Mouse (Mus musculus) embryonic facial prominence, embryonic 13.5 days (tissue): ENCODE measurements around the gene Hfe. TPM values are rescaled to one million over a fixed set of nuclear protein-coding genes. Genes with fewer than 3 reads are reported as not detected.
"Not testable (repeated sequence)": the region's sequence is repeated elsewhere in the genome, so short reads cannot be mapped to it uniquely, and the experiment has no call there.

Experiments used
- ATAC-seq: fragments of 200-750 bp; cut with Nextera tagmentation; 2 replicates; pipeline ENCODE4 v1.8.0; 2017; ENCODE audit warnings: low read depth; ENCODE audit not compliant: insufficient number of reproducible peaks, insufficient read depth, low FRiP score, low TSS enrichment
- H3K27ac ChIP-seq: fragments of 300-500 bp; sonication (generic); 2 replicates; pipeline ENCODE4 v1.5.1; 2015; ENCODE audit warnings: moderate library complexity, mild to moderate bottlenecking, inconsistent platforms
- H3K27me3 ChIP-seq: fragments of 300-500 bp; sonication (generic); 2 replicates; pipeline ENCODE4 v1.6.1; 2015; ENCODE audit warnings: mild to moderate bottlenecking, inconsistent platforms
- H3K36me3 ChIP-seq: fragments of 300-500 bp; sonication (generic); 2 replicates; pipeline ENCODE4 v1.6.1; 2015; ENCODE audit warnings: mild to moderate bottlenecking, inconsistent platforms
- H3K4me1 ChIP-seq: fragments of 300-500 bp; sonication (generic); 2 replicates; pipeline ENCODE4 v1.6.1; 2015; ENCODE audit warnings: inconsistent platforms
- H3K4me2 ChIP-seq: fragments of 300-500 bp; sonication (generic); 2 replicates; pipeline ENCODE4 v1.6.1; 2015; ENCODE audit warnings: moderate library complexity, mild to moderate bottlenecking, inconsistent platforms
- H3K4me3 ChIP-seq: fragments of 300-500 bp; sonication (generic); 2 replicates; pipeline ENCODE4 v1.5.1; 2015; ENCODE audit warnings: mild to moderate bottlenecking, inconsistent platforms
- H3K9ac ChIP-seq: fragments of 300-500 bp; sonication (generic); 2 replicates; pipeline ENCODE4 v1.6.1; 2015; ENCODE audit warnings: mild to moderate bottlenecking, inconsistent platforms
- H3K9me3 ChIP-seq: fragments of 300-500 bp; sonication (generic); 2 replicates; pipeline ENCODE4 v1.6.1; 2016; ENCODE audit warnings: inconsistent platforms
- WGBS: fragments of 180-500 bp; shearing (Covaris S2); methylation state at CpG from one replicate; pipeline ENCODE4 v1.1.7; 2015; ENCODE audit warnings: mixed read lengths; 5-methylcytosine and 5-hydroxymethylcytosine counted together
- polyA plus RNA-seq: library from polyadenylated mRNA; unstranded; fragments of >200 nt; fragmentation: Nextera tagmentation; extraction: Ambion mirVana; gene quantifications from 2 replicates; pipeline ENCODE4 v1.2.1, GENCODE M21; 2015

The Hfe gene
- polyA plus RNA-seq, 1 experiment from 2014 or later = 6.5 TPM

DNA sequence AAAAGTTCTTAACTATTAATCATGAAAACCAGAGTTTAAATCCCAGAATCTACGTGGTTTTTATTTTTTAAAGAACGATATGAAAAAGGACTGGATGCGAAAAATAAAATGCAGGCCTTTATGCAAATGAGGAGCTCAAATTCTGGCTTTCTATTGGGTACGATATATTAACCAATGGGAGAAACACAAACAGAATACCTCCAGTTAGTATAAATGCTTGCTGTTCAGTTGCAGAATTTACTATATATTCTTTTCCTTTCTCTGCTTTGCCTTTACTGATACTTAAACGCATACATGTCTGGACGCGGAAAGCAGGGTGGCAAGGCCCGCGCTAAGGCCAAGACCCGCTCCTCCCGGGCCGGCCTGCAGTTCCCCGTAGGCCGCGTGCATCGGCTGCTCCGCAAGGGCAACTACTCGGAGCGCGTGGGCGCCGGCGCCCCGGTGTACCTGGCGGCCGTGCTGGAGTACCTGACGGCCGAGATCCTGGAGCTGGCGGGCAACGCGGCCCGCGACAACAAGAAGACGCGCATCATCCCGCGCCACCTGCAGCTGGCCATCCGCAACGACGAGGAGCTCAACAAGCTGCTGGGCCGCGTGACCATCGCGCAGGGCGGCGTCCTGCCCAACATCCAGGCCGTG, 40.3 kb upstream of the Hfe start, which contains the start of gene Hist1h2ab:
Gene Hist1h2ab, plus strand, starts transcription at position 288 of the 639 bp plus-strand sequence.
- 0 out of 2 replicates have a peak, but pooled peaks have one; percentile 54 for ATAC-seq
- Histone ChIP-seq H3K27ac (peak within 1 kb of the TSS; percentile 96), H3K4me1 (peaks cover 21% of the 10 kb centered on the region; the same call in 1 of the 2 replicates)

DNA sequence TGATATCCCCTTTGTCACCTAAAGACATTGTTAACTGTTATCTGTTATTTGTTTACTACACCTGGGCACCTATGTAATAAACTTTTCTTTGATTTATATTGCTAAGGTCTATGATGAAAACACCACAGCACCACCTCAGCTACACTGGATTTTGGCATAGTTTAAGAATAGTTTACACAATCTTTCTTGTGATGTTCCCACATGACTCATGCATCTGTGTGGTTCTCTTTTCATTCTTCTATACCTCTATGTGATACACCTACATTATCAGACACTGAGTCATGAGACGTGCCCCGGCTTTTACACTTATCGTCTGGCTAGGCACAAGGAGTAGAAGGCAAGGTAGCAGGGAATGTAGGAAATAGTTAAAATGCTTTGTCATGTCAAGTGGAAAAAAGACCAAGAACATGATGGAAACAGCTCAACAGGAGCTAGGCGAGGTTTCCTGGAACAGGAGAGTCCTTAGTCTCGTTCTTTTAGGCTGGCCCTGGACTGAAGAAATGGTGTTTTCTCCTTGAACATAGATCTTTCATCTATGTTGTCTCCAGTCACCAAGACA, 39.0 kb upstream of the Hfe start:
- H3K9me3 ChIP-seq = no peaks in the 10 kb centered on the region
- H3K4me2 ChIP-seq = no peak overlapping the region
- ATAC-seq = no peak
- H3K36me3 ChIP-seq = no peaks in the 10 kb centered on the region
- no peak overlapping the region for H3K9ac ChIP-seq
- H3K4me3 ChIP-seq = no peak overlapping the region
- H3K27ac ChIP-seq = peak overlapping the region; percentile 93
- 90% methylated on average over 5 of the region's 5 CpGs for WGBS
- H3K4me1 ChIP-seq = peaks cover 21% of the 10 kb centered on the region; the same call in 1 of the 2 replicates
- H3K27me3 ChIP-seq = no peaks in the 10 kb centered on the region

More for the DNA sequence above, 40.3 kb upstream of the Hfe start, which contains the start of gene Hist1h2ab:
- WGBS = under 1% methylated on average over 33 of the region's 47 CpGs
- H3K4me2 ChIP-seq = peak within 1 kb of the TSS; percentile 67
- H3K27me3 ChIP-seq, H3K9me3 ChIP-seq, H3K36me3 ChIP-seq: not testable (repeated sequence)
- peak within 1 kb of the TSS; percentile 48 for H3K4me3 ChIP-seq
- peak within 1 kb of the TSS; percentile 71 for H3K9ac ChIP-seq

DNA sequence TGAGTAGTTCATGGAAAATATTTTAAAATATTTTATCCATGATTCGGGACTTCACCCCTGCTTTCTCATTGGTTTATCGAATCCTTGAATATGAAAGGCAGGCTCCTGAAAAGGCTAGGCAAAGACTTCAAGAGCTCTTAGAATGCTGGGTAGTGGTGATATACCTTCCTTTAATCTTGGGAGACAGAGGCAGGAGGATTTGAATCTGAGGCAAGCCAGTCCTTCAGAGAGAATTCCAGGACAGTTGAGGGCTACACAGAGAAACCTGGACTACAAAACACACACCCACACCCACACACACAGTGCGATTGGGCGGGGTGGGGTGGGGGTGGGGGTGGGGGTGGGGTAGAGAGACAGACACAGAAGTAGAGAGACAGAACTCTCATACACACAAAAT, 37.2 kb upstream of the Hfe start:
- no peaks in the 10 kb centered on the region for H3K27me3 ChIP-seq
- H3K9ac ChIP-seq = peak overlapping the region; percentile 60; the same call in 1 of the 2 replicates
- no peak for ATAC-seq
- H3K4me1 ChIP-seq = peaks cover 31% of the 10 kb centered on the region
- H3K9me3 ChIP-seq = no peaks in the 10 kb centered on the region
- H3K4me2 ChIP-seq = peak overlapping the region; percentile 73
- peak overlapping the region; percentile 48 for H3K4me3 ChIP-seq
- H3K36me3 ChIP-seq = no peaks in the 10 kb centered on the region
- WGBS = 11% methylated on average over 2 of the region's 4 CpGs
- H3K27ac ChIP-seq = peak overlapping the region; percentile 99

DNA sequence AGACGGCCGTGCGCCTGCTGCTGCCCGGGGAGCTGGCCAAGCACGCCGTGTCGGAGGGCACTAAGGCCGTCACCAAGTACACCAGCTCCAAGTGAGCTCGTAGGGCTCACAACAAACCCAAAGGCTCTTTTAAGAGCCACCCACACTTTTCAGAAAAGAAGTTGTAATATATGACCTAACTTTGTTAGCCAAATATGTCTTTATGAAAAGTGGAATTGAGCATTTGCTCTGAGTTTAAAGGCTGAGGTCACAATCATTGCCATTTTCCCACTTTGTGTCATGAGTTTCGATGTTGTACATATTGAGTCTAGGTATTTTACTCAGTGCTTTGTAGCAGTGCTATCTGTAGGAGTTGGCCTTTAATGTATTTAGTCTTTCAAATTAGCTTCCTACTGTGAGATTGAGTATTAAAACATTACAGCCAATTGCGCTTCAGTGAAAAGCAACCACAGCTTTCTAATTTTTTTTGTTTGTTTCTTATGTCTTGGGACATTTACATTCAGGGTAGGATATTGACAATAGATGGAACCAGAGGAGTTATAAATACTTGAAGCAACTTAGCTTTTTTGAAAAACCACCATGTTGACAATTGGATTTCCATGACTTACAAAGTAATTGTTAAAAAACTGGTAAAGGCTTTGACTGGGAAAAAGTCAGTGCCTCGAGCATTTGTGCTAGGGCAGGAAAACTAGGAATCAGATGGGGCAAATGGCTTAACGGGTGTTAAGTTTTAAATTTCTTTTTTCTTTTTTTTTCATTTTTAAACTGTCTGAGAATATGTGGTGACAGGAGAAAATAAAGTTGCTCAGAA, 36.6 kb upstream of the Hfe start:
- H3K9ac ChIP-seq = peak overlapping the region; percentile 75
- no peaks in the 10 kb centered on the region for H3K9me3 ChIP-seq
- no peaks in the 10 kb centered on the region for H3K27me3 ChIP-seq
- peak overlapping the region; percentile 99 for H3K27ac ChIP-seq
- ATAC-seq = no peak
- H3K36me3 ChIP-seq = no peaks in the 10 kb centered on the region
- peak overlapping the region; percentile 73 for H3K4me2 ChIP-seq
- WGBS = 3% methylated on average over 13 of the region's 13 CpGs
- peak overlapping the region; percentile 48 for H3K4me3 ChIP-seq
- peaks cover 28% of the 10 kb centered on the region for H3K4me1 ChIP-seq

DNA sequence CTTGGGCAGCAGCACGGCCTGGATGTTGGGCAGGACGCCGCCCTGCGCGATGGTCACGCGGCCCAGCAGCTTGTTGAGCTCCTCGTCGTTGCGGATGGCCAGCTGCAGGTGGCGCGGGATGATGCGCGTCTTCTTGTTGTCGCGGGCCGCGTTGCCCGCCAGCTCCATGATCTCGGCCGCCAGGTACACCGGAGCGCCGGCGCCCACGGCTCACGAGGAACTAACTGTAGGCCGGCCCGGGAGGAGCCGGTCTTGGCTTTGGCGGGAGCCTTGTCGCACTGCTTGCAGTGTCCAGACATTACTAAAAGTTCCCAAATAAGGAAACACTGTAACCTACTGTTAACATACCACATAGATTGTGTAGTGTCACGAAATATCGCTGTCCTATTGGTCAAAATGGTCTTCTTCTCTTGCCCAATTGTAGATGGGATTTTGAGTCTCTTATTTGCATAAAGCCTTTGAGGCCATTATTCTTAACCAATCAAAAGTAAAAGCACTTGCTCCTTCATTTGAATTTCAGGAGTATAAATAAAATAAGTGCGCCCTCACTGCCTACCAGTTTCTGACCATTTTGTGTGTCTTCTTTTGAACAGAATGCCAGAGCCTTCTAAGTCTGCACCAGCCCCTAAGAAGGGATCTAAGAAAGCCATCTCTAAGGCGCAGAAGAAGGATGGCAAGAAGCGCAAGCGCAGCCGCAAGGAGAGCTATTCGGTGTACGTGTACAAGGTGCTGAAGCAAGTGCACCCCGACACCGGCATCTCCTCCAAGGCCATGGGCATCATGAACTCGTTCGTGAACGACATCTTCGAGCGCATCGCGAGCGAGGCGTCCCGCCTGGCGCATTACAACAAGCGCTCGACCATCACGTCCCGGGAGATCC, 35.8 kb upstream of the Hfe start, which contains the start of gene Hist1h2bb:
Gene Hist1h2bb, plus strand, starts transcription at position 534 of the 880 bp plus-strand sequence.
- H3K9me3 ChIP-seq, H3K27me3 ChIP-seq, H3K36me3 ChIP-seq: not testable (repeated sequence)
- Histone ChIP-seq H3K9ac (peak within 1 kb of the TSS; percentile 75), H3K27ac (peak within 1 kb of the TSS; percentile 99), H3K4me1 (peaks cover 28% of the 10 kb centered on the region), H3K4me3 (peak within 1 kb of the TSS; percentile 48), H3K4me2 (peak within 1 kb of the TSS; percentile 73)
- WGBS = under 1% methylated on average over 44 of the region's 58 CpGs
- peak; percentile 93 for ATAC-seq

DNA sequence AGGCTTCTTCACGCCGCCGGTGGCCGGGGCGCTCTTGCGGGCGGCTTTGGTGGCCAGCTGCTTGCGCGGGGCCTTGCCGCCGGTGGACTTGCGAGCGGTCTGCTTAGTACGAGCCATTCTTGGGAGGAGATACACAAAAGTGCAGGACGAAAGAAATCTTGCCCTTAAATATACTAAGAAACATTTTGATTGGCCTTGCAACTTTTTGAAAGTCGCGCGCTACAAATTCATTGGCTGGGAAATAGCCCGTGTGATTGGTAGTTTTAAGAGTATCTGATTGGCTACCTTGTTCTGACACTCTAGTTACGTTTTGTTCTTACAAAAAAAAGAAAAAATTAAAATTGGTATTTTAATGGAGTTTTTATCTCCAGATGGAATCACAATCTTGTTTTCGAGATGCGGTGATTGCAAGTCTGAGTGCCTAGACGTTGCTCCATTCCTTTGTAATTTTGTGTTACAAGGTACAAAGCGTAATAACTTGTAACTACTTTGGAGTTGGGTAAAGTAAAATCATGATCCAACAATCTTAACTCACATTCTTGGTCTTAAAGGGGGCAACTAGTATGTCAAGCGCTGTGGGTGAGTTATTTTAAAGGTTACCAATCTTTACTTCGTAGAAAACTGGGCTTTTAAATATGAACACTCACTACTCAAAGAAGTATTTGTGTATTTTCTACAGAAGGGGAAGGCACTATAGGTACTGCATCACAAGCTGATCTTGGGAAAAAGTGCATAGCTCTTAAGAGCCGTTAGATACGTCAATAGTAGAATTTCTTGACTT, 34.9 kb upstream of the Hfe start, which contains the start of gene Hist1h3c:
Gene Hist1h3c, minus strand, starts transcription at position 222 of the 781 bp plus-strand sequence.
- peaks cover 28% of the 10 kb centered on the region for H3K4me1 ChIP-seq
- no peaks in the 10 kb centered on the region for H3K27me3 ChIP-seq
- H3K36me3 ChIP-seq = no peaks in the 10 kb centered on the region
- H3K9me3 ChIP-seq = no peaks in the 10 kb centered on the region
- ATAC-seq = peak; percentile 50; the same call in 1 of the 2 replicates
- H3K27ac ChIP-seq = peak within 1 kb of the TSS; percentile 99
- peak within 1 kb of the TSS; percentile 48 for H3K4me3 ChIP-seq
- under 1% methylated on average over 25 of the region's 28 CpGs for WGBS
- peak within 1 kb of the TSS; percentile 73 for H3K4me2 ChIP-seq
- H3K9ac ChIP-seq = peak within 1 kb of the TSS; percentile 75

DNA sequence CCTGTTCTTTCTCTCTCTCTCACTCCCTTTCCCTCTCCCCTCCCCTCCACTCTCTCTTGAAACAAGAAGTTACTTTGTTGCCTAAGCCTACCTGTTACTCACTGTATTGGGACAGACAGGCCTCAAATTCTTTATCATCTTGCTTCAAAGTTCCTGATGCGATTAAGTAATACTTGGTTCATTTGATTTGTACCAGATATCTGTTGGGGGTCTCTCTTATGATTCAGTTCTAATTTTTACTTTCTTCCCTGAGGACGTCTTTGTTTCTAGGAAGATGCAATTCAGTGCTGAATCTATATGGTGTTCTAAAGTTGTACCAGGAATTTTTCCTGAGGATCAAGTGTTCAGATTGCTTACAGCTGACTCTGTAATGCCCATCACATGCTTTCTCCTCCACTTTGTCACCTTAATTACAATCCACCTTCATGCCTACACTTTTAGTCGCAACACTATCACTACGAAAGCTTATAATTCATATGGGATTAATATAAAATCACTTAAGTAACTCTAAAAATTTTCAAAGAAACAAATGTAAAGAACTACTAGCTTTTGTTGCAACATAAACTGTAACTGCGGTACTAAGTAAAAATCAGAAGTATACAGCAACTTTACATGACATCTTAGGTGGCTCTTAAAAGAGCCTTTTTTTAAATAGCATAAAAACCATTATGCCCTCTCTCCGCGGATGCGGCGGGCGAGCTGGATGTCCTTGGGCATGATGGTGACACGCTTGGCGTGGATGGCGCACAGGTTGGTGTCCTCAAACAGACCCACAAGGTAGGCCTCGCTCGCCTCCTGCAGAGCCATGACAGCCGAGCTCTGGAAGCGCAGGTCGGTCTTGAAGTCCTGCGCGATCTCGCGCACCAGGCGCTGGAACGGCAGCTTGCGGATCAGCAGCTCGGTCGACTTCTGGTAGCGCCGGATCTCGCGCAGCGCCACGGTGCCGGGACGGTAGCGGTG, 34.0 kb upstream of the Hfe start:
- under 1% methylated on average over 16 of the region's 36 CpGs for WGBS
- Histone ChIP-seq H3K9ac (peak overlapping the region; percentile 71), H3K27me3 (no peaks in the 10 kb centered on the region), H3K4me3 (peak overlapping the region; percentile 48), H3K36me3 (no peaks in the 10 kb centered on the region), H3K27ac (peak overlapping the region; percentile 99), H3K4me1 (peaks cover 28% of the 10 kb centered on the region), H3K9me3 (no peaks in the 10 kb centered on the region), H3K4me2 (peak overlapping the region; percentile 73)
- ATAC-seq = no peak

DNA sequence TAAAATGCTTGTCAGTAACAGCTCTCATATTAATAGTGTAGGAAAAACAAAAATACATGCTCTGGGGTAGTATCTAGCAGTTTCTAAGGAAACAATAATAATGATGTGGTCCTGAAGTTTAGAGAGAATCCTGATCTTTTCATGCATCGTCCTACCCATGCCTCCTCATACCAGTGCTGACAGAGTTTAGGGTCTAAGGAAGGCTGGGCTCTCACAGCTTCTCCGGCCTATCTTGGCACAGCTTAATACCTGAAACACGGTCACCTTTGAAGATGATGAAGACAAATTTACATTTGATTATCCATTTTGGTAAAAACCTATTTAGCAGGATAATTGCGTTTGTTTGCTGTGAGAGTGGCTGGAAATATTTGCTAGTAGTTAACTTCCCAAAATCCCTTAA, 33.3 kb upstream of the Hfe start:
- Histone ChIP-seq H3K9ac (peak overlapping the region; percentile 57; the same call in 1 of the 2 replicates), H3K27ac (peak overlapping the region; percentile 99), H3K4me1 (peaks cover 28% of the 10 kb centered on the region), H3K4me3 (peak overlapping the region; percentile 48), H3K9me3 (no peaks in the 10 kb centered on the region), H3K27me3 (no peaks in the 10 kb centered on the region), H3K36me3 (no peaks in the 10 kb centered on the region), H3K4me2 (peak overlapping the region; percentile 73)
- no peak for ATAC-seq
- WGBS = 37% methylated on average over 4 of the region's 4 CpGs

DNA sequence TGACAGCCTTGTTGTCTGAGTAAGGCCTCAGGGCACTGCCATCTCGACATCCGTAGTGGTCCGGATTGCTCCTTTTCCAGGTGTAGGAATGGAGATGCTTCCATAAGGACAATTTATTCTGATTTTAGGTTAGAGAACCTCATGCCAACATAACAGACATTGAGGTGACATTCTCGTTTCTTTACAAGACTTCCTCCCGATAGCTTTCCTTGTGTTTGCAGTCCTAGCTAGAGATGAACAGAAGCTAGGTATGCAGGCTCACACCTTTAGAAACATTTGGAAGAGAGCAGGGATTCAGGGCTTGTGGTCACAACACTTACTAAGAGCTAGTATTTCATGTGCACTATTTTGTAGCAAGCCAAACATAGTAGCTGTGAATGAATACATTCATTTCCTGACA, 32.6 kb upstream of the Hfe start:
- whole genome bisulfite sequencing = 70% methylated on average over 5 of the region's 5 CpGs
- Histone ChIP-seq H3K27ac (peak overlapping the region; percentile 22; the same call in 1 of the 2 replicates), H3K9me3 (no peaks in the 10 kb centered on the region), H3K36me3 (no peaks in the 10 kb centered on the region), H3K4me2 (no peak overlapping the region; the same call in 1 of the 2 replicates), H3K4me1 (peaks cover 23% of the 10 kb centered on the region), H3K4me3 (no peak overlapping the region), H3K9ac (no peak overlapping the region), H3K27me3 (no peaks in the 10 kb centered on the region)
- ATAC-seq = no peak
